Mouse (Mus musculus) brown adipose tissue, adult 24 weeks (tissue): ENCODE data around the gene Pced1b. TPM values are rescaled to one million over a fixed set of nuclear protein-coding genes. Genes with fewer than 3 reads are reported as not detected.
"Not testable (repeated sequence)": the region's sequence is repeated elsewhere in the genome, so short reads cannot be mapped to it uniquely, and the experiment has no call there.

Experiments
- H3K27ac ChIP-seq: fragments of 200-500 bp; replicated peaks from 2 replicates; pipeline ENCODE4 v1.5.1; 2012; ENCODE audit warnings: low read depth, mild to moderate bottlenecking, low read length
- H3K4me1 ChIP-seq: fragments of 200-500 bp; 2 replicates; pipeline ENCODE4 v1.6.1; 2012; ENCODE audit warnings: low read length, mixed read lengths; ENCODE audit not compliant: control insufficient read depth, insufficient read depth, insufficient read length
- H3K4me3 ChIP-seq: fragments of 200-500 bp; 2 replicates; pipeline ENCODE4 v1.5.1; 2012; ENCODE audit warnings: low read depth, mild to moderate bottlenecking, low read length, moderate library complexity; ENCODE audit not compliant: insufficient read depth
- polyA plus RNA-seq: library from polyadenylated mRNA; stranded (reverse); fragments of >200 nt; gene quantifications from 2 replicates; pipeline ENCODE4 v1.2.4, GENCODE M21; 2012; ENCODE audit not compliant: missing spikeins, insufficient read depth, insufficient read length

The Pced1b gene
- polyA plus RNA-seq, 1 experiment = 1.9 TPM

DNA sequence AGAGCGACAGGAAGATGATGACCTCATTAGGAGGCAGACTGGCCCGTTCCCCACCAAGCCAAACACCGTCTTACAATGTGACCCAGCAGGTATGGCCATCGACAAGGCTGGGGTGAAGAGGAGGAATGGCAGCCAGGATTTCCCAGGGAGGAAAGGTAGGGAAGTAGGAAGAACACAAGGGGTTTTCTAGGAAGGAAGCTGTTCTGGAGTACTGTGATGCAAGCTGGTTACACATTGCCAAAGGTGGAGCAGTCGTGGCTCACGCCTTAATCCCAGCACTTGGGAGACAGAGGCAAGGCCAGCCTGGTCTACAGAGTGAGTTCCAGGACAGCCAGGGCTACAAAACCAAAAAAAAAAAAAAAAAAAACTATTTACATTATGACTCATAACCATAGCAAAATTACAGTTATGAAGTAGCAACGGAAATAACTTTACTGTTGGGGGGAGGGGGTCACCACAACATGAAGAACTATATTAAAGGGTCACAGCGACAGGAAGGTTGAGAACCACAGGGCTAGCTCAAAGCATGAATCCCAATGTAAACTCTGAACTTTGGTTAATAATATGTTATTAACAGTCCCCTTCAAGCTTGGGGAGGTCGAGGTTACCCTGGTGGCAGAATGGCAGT lies 108.9 kb downstream of the Pced1b start:
- Histone ChIP-seq H3K4me3 (no peak overlapping the region), H3K4me1 (peaks cover 5% of the 10 kb centered on the region; the same call in 1 of the 2 replicates), H3K27ac (no peak overlapping the region)

DNA sequence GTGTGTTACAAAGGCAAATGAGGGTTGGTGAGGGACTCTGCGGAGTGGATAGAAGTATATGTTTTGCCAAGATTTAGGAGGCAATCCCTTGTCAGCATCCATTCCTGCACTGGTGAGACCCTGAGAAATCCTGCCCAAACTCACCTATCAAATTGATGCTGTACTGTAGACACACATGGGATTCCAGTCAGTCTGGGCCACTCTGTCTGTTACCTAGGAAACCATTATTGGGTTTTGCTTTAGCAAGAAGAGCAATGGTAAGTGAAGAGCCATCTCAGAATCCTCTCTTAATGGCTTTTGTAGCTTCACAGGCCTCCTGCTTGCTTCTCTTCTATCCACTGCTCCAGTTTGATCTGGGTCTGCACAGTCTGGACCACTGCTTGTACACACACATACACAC lies 110.1 kb downstream of the Pced1b start:
- H3K4me1 ChIP-seq = no peaks in the 10 kb centered on the region
- H3K4me3 ChIP-seq = no peak overlapping the region
- H3K27ac ChIP-seq = no peak overlapping the region

DNA sequence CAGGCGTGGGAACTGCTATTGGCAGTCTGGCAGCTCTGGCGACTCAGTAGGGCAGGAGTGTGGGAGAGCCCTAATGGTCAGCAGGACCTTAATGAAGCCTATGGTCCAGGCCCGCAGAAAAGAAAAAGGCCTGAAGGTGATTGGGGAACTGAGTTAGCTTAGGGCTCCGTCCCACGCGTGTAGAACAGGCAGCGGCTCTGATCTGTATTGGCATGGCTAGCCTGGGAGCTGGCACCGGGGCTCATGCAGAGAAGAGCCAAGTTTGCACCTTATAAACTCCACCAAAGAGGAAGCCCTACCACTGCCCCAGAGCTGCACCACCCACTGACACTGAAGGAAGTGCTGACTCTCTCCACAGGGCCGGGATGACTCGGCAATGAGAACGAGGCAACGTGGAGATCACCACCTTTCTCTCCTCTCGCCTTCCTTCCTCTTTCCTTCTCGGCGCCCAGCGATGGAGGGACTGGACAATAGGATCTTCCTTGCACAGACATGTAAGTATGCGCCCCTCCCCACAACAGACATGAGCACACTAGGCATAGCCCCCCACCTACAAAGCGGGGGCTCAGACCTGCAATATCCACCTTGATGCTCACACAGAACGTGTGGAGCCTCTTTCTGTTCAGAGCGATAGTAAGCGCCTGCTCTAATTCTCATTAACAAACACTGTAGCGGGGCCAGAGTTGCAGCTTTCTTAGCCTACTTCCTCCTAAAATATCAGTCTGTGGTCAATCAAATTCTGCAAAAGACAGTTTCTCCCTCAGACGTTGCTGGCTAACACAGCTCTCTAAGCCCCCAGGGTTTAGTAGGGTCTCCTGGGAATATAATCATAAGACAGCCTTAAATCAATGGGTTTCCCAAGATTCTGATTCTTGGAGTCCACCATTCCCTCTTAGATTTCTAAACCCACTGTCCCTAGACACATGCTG lies 114.2 kb downstream of the Pced1b start:
- Histone ChIP-seq H3K4me1 (no peaks in the 10 kb centered on the region), H3K4me3 (no peak overlapping the region), H3K27ac (no peak overlapping the region)

DNA sequence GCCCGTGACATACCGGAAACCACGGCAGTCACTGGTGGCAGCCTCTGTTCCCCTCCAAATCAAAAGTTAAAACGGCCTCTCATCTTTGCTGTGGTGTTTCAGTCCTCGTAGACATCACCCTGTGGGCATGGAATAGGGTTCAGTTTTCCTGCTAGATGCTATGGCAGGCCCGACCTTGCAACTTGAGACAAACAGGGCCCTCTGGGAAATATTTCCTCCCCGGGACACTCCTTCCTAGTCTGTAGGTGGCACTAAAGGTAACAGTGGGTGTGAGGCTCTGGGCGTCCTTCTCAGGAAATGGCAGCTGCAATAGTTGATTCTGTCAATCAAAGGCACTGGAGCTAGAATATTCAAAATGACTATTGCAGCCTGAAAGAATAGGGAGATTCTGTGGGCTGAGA lies 114.9 kb downstream of the Pced1b start:
- Histone ChIP-seq H3K27ac (no peak overlapping the region), H3K4me1 (no peaks in the 10 kb centered on the region), H3K4me3 (no peak overlapping the region)

GRCm38 (mm10) chr15:97364271-97364670 lies 117.4 kb downstream of the Pced1b start:
- H3K4me1 ChIP-seq, H3K4me3 ChIP-seq, H3K27ac ChIP-seq: not testable (repeated sequence)

GRCm38 (mm10) chr15:97364968-97365367 lies 118.1 kb downstream of the Pced1b start:
- Histone ChIP-seq H3K27ac (no peak overlapping the region), H3K4me3 (no peak overlapping the region), H3K4me1 (no peaks in the 10 kb centered on the region)

DNA sequence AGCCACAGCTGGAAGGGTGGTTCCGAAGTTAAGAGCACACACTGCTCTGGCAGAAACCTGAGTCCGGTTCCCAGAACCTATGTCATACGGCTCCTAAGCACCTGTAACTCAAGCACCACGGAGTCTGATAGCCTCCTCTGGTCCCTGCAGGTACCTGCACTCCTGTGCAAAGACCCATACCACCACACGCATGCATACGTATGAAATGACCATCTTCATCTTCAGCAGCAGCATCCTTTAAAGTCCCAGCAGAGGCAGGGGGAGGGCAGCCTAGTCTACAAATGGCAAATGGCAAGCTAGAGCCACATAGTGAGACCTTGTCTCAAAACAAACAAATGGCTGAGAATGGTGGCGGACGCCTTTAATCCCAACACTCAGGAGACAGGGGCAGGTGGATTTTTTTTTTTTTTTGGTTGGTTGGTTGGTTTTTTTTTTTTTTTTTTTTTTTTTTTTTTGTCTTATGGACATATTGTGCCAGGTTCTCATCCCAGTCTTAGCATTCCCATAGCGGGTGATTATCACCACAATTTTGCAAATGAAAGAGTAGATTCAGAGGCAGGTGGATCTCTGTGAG lies 121.2 kb downstream of the Pced1b start:
- Histone ChIP-seq H3K4me3 (no peak overlapping the region), H3K4me1 (peaks cover 3% of the 10 kb centered on the region), H3K27ac (no peak overlapping the region)

DNA sequence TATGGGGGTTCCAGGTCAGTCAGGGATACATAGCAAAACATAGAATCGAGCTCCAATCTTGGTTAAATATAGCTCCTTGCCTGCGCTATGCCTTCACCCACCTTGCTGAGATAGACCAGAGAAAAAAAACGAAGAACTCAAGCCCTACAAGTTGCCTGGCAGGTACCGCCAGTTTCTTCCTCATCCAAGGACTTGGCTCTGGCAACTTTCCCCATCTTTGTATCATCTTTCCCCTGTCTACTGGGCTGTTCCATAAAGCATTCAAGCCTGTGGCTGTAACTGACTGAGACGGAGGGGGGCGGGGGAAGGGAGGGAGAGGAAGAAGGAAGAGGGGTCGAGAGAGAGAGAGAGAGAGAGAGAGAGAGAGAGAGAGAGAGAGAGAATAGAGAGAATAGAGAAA lies 121.7 kb downstream of the Pced1b start:
- Histone ChIP-seq H3K4me1 (peaks cover 3% of the 10 kb centered on the region), H3K27ac (no peak overlapping the region), H3K4me3 (no peak overlapping the region)

GRCm38 (mm10) chr15:97369144-97369543 lies 122.2 kb downstream of the Pced1b start:
- Histone ChIP-seq H3K27ac (no peak overlapping the region), H3K4me1 (peaks cover 3% of the 10 kb centered on the region), H3K4me3 (no peak overlapping the region)

- Histone ChIP-seq H3K4me3 (no peak overlapping the region), H3K4me1 (peaks cover 3% of the 10 kb centered on the region)
Measured at GRCm38 (mm10) chr15:97370880-97371279, 124.0 kb downstream of the Pced1b start.

GRCm38 (mm10) chr15:97372043-97372442 lies 125.1 kb downstream of the Pced1b start:
- H3K27ac ChIP-seq, H3K4me1 ChIP-seq, H3K4me3 ChIP-seq: not testable (repeated sequence)

More at GRCm38 (mm10) chr15:97370880-97371279, 124.0 kb downstream of the Pced1b start:
- H3K27ac ChIP-seq = no peak overlapping the region

DNA sequence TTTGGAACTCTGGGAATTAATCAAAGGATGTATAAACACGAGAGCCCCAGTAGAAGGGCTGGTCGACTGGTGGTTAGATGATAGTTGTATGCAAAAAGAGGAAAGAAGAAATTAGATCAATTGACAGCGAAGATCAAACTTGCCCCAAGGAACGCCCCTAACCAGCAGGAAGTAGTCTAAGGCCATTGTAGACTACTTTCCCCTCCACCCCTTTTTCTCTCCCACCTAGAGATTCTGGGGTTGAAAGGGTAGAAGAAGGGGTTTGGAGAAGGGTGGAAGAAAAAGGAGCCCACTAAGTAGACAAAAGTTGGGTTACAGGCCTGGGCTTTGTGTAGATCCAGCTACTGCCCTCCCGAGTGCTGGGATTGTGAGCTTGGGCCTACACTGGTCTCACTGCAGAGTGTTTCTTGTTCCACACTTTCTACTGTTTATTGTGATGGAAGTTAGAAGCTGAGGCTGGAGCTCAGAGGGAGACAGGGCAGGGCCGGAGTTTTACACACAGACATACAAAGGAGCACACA lies 125.8 kb downstream of the Pced1b start:
- Histone ChIP-seq H3K27ac (0 out of 2 replicates have a peak overlapping the region, but pooled peaks have one; percentile 42), H3K4me1 (peaks cover 10% of the 10 kb centered on the region), H3K4me3 (no peak overlapping the region)

DNA sequence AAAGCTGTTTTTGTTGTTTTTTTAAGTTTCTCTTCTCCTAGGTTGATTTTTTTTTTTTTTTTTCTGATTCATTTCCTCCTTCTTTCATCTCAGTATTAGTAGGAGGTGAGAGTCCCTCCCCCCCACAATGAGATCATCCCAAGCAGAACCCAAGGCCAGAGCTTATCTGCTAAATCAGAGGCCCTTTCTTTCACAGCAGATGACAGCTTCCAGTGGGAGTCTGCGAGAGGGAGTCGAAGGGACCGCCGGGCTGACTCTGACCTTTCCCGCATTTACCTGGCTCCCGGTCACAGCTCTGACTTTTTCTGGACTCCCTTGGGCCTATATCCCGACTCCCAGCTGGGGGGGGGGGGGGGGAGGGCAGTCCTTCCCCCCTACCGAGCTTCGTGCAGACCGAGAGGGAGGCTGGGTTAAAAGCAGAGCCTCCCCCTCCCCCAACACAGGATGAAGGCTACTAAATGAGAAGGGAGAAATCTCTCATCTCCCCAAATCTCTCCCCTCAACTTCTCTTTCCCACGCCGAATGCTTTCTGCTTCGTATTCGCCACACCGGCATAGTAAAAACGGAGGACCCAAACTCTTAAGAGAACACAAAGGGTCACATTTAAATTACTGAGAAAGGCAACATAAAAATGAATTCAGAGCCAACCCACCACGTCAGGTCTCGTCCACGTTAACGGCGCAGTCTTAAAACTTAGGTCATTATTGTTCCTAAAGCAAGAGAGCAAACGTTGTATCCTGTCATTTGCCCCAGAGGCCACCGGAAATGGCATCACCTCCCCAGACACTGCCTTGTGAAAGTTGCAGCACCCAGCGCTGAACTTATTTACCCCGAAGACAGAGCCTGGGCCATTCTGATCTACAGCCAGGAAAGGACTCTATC lies 126.5 kb downstream of the Pced1b start:
- H3K27ac ChIP-seq = peak overlapping the region; percentile 44
- peak overlapping the region; percentile 36 for H3K4me3 ChIP-seq
- peaks cover 10% of the 10 kb centered on the region for H3K4me1 ChIP-seq

GRCm38 (mm10) chr15:97374085-97374844 lies 127.4 kb downstream of the Pced1b start:
- H3K4me1 ChIP-seq = peaks cover 10% of the 10 kb centered on the region
- peak overlapping the region; percentile 36; the same call in 1 of the 2 replicates for H3K4me3 ChIP-seq
- H3K27ac ChIP-seq = peak overlapping the region; percentile 44; the same call in 1 of the 2 replicates
